Mouse (Mus musculus) lung, embryonic 15.5 days (tissue): ENCODE results near the gene Ctbp2. TPM values are rescaled to one million over a fixed set of nuclear protein-coding genes. Genes with fewer than 3 reads are reported as not detected.

Experiments
- ATAC-seq: fragments of 200-750 bp; cut with Nextera tagmentation; 2 replicates; pipeline ENCODE4 v1.8.0; 2017; ENCODE audit warnings: moderate number of reproducible peaks, borderline replicate concordance; ENCODE audit not compliant: low FRiP score, low TSS enrichment; ENCODE audit errors: extremely low read depth
- H3K27ac ChIP-seq: fragments of 300-500 bp; sonication (generic); 2 replicates; pipeline ENCODE4 v1.5.1; 2015; ENCODE audit warnings: moderate library complexity, mild to moderate bottlenecking, inconsistent platforms
- H3K27me3 ChIP-seq: fragments of 300-500 bp; sonication (generic); 2 replicates; pipeline ENCODE4 v1.6.1; 2015; ENCODE audit warnings: inconsistent platforms
- H3K36me3 ChIP-seq: fragments of 300-500 bp; sonication (generic); 2 replicates; pipeline ENCODE4 v1.6.1; 2015; ENCODE audit warnings: inconsistent platforms
- H3K4me1 ChIP-seq: fragments of 300-500 bp; sonication (generic); 2 replicates; pipeline ENCODE4 v1.6.1; 2015; ENCODE audit warnings: inconsistent platforms
- H3K4me2 ChIP-seq: fragments of 300-500 bp; sonication (generic); 2 replicates; pipeline ENCODE4 v1.6.1; 2015; ENCODE audit warnings: inconsistent platforms, mild to moderate bottlenecking, moderate library complexity
- H3K4me3 ChIP-seq: fragments of 300-500 bp; sonication (generic); 2 replicates; pipeline ENCODE4 v1.5.1; 2015; ENCODE audit warnings: mild to moderate bottlenecking, inconsistent platforms
- H3K9ac ChIP-seq: fragments of 300-500 bp; sonication (generic); 2 replicates; pipeline ENCODE4 v1.6.1; 2015; ENCODE audit warnings: inconsistent platforms
- H3K9me3 ChIP-seq: fragments of 300-500 bp; sonication (generic); 2 replicates; pipeline ENCODE4 v1.6.1; 2016; ENCODE audit warnings: inconsistent platforms
- WGBS: fragments of 180-500 bp; shearing (Covaris S2); methylation state at CpG from one replicate; pipeline ENCODE4 v1.1.7; 2015; 5-methylcytosine and 5-hydroxymethylcytosine counted together
- polyA plus RNA-seq: library from polyadenylated mRNA; unstranded; fragments of >200 nt; fragmentation: Nextera tagmentation; extraction: Ambion mirVana; gene quantifications from 2 replicates; pipeline ENCODE4 v1.2.1, GENCODE M21; 2015

Ctbp2 gene
- polyA plus RNA-seq, 1 experiment from 2014 or later = 91.6 TPM

DNA sequence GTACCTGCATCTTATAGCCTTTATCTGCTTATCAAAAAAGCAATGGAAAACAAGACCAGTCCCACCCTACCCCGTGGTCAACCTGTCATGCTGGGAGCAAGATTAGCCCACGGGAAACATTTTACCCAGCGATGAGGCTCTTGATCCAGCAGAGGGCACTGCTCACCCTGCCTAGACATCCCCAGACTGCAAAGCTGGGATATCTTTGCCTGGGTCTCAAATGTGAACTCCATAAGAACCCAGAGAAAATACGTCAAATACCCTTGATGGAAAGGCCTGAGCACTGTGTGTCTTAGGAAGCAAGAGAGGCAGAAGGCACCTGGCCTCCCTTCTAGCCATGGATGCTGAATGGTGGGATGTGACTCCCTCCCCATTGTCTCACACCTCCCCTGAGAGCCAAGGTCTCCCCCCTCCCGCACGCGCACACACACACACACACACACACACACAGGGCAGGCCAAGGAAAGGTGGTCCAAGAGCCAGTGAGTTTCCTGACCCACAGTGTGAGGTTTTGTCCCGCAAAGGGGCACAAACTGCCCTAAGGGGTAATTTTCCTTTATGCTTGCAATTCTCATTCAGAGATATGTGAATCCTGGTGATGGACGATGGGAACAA is 91.5 kb downstream of the Ctbp2 start:
- peak; percentile 40; the same call in 1 of the 2 replicates for ATAC-seq
- Histone ChIP-seq H3K9ac (no peak overlapping the region), H3K4me2 (no peak overlapping the region), H3K27me3 (no peaks in the 10 kb centered on the region), H3K36me3 (0 out of 2 replicates have a peak, but pooled peaks cover 3% of the 10 kb centered on the region), H3K4me1 (peaks cover 44% of the 10 kb centered on the region), H3K4me3 (no peak overlapping the region), H3K27ac (no peak overlapping the region), H3K9me3 (no peaks in the 10 kb centered on the region)
- WGBS = 56% methylated on average over 9 of the region's 9 CpGs

DNA sequence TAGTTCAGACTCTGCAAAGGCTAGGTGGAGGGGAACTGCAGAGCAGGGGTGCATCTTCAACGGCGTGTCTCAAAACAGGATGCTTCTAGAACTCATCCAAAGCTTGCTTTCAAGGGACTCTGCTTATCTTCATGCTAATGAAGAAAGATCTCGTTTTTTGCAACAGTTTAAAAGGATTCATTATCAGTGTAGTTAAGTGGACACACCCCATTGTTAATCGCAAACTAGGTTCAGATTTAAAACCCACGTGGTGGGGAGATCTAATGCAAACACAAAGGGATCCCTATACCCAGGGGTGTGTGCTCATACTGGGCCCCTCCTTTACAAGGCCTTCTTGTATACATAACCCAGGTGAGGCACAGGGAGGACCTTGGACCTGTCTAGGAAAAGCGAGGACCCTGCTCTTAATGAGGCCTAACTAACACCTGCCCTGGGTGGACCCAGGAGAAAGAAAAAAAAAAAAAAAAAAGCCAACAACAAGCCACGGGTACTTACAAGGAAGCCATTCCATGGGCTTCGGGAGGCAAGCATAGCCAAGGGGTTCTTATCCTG is 94.6 kb downstream of the Ctbp2 start:
- Histone ChIP-seq H3K27me3 (no peaks in the 10 kb centered on the region), H3K36me3 (0 out of 2 replicates have a peak, but pooled peaks cover 3% of the 10 kb centered on the region), H3K4me3 (no peak overlapping the region), H3K4me1 (peaks cover 42% of the 10 kb centered on the region), H3K27ac (no peak overlapping the region), H3K9ac (no peak overlapping the region), H3K9me3 (no peaks in the 10 kb centered on the region), H3K4me2 (no peak overlapping the region)
- no peak for ATAC-seq
- 57% methylated on average over 8 of the region's 8 CpGs for WGBS

DNA sequence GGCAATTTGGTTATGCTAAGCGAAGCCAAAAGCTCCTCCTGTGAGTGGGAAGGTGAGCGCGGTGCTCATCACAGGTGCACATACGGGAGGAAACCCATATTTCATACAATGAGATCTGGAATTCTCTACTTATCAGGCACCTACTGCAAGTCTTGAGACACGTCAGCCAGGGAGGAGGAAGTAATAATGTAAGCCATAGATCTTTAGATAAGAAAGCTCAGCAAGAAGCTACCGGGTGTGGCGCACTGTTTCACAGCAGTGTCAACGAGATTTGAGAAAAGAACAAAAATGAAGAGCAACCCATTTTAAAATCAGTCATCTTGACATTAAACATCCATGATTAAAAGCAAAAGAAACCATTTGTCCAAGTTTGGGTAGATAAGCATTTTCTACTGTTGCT is 95.2 kb downstream of the Ctbp2 start:
- Histone ChIP-seq H3K36me3 (0 out of 2 replicates have a peak, but pooled peaks cover 3% of the 10 kb centered on the region), H3K27ac (no peak overlapping the region), H3K4me2 (no peak overlapping the region), H3K9ac (no peak overlapping the region), H3K4me1 (peaks cover 37% of the 10 kb centered on the region), H3K27me3 (no peaks in the 10 kb centered on the region), H3K9me3 (no peaks in the 10 kb centered on the region), H3K4me3 (no peak overlapping the region)
- 77% methylated on average over 8 of the region's 8 CpGs for WGBS
- no peak for ATAC-seq

DNA sequence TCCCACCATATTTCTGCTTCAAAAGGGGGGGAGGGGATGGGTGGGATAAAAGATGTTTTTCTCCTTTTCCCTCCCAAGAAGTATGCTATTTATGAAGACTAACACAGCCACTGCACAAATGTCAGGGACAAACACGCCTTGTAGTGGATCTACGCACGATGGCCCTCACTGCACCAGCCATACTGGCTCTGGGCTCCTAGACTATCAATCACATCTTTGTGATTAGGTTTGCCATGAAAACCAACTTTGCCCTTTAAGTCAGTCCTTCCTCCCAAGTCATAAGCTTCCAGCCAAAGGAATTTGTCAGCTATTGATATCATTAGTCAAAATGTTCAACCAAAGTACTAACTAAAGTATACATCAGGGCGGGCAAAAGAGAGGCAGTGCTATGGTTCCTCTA is 96.2 kb downstream of the Ctbp2 start:
- Histone ChIP-seq H3K9ac (no peak overlapping the region), H3K4me2 (no peak overlapping the region), H3K4me3 (no peak overlapping the region), H3K27ac (no peak overlapping the region), H3K36me3 (0 out of 2 replicates have a peak, but pooled peaks cover 3% of the 10 kb centered on the region), H3K4me1 (peaks cover 26% of the 10 kb centered on the region), H3K27me3 (no peaks in the 10 kb centered on the region), H3K9me3 (no peaks in the 10 kb centered on the region)
- 87% methylated on average over 4 of the region's 4 CpGs for WGBS
- ATAC-seq = no peak

DNA sequence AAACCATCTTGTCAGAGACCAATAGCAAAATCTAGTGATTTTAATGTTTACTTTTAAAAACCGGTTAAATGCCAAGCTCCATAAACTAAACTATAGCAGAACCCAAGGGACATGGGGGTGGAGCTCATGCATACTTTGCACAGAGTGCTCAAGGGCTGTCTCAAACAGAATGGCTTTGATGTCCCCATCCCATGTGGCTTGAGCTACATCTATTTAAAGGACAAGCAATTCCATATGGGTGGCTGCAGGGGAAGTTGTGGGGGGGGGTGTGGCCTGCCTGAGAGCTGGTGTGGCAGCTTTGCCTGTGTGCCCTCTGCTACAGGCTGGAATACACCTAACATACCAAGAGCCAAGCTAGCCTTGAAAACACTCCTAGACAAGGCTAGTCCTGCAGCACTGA is 99.5 kb downstream of the Ctbp2 start:
- H3K9ac ChIP-seq = no peak overlapping the region
- H3K4me2 ChIP-seq = no peak overlapping the region
- 0 out of 2 replicates have a peak, but pooled peaks cover 4% of the 10 kb centered on the region for H3K36me3 ChIP-seq
- H3K27ac ChIP-seq = 0 out of 2 replicates have a peak overlapping the region, but pooled peaks have one; percentile 55
- peak; percentile 69; the same call in 1 of the 2 replicates for ATAC-seq
- WGBS = 12% methylated on average over 1 of the region's 1 CpGs
- no peaks in the 10 kb centered on the region for H3K27me3 ChIP-seq
- H3K4me1 ChIP-seq = peaks cover 30% of the 10 kb centered on the region
- no peak overlapping the region for H3K4me3 ChIP-seq
- no peaks in the 10 kb centered on the region for H3K9me3 ChIP-seq

DNA sequence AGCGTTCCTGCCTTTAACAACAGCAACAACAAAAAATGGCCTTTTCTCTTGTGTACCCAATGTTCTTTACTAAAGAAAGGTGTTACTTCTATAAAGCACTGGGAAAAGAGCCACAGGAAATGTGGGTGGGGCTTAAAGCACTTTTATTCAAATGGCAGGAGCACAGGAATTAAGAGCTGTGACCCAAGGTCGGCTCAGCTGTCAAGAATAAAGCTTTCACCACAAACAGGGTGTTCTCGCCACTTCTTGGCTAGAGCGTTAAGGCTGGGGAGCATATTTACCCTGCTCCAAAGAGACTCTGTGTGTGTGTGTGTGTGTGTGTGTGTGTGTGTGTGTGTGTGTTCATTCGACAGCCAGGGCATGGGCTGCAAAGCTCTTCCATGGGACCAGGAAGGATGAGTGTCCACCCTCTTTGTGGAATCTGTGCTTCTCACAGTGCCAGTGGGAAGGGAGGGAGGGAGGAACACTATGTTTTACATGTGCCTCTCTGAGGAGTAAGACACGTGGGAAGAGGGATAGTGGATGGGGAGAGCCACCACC is 104.6 kb downstream of the Ctbp2 start:
- WGBS = 31% methylated on average over 6 of the region's 6 CpGs
- Histone ChIP-seq H3K9ac (no peak overlapping the region), H3K4me1 (peaks cover 24% of the 10 kb centered on the region), H3K4me2 (no peak overlapping the region), H3K36me3 (0 out of 2 replicates have a peak, but pooled peaks cover 5% of the 10 kb centered on the region), H3K27ac (0 out of 2 replicates have a peak overlapping the region, but pooled peaks have one; percentile 10), H3K27me3 (no peaks in the 10 kb centered on the region), H3K4me3 (no peak overlapping the region), H3K9me3 (no peaks in the 10 kb centered on the region)
- ATAC-seq = no peak

DNA sequence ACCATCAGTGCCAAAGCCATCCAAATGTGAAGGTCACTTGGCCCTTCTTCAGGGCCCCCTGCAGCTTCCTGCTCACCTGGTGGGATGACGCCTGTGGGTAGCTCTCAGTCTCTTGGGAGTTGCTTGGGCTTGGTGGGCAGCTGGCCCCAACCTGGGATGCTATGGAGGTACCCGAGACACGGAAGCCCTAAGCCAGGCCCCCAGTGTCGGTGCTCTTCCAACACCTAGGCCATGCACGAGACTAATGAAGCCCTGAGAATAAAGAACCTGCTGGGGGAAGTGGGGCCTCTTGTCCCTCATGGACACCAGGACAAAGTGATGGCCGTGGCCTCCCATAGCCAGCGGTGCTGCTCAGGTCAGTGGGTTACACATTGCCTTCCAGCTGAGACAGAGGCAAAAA is 105.2 kb downstream of the Ctbp2 start:
- WGBS = 76% methylated on average over 7 of the region's 7 CpGs
- Histone ChIP-seq H3K4me3 (no peak overlapping the region), H3K4me2 (no peak overlapping the region), H3K9ac (no peak overlapping the region), H3K9me3 (no peaks in the 10 kb centered on the region), H3K4me1 (peaks cover 26% of the 10 kb centered on the region), H3K27me3 (no peaks in the 10 kb centered on the region), H3K36me3 (0 out of 2 replicates have a peak, but pooled peaks cover 7% of the 10 kb centered on the region), H3K27ac (0 out of 2 replicates have a peak overlapping the region, but pooled peaks have one; percentile 10)
- no peak for ATAC-seq

DNA sequence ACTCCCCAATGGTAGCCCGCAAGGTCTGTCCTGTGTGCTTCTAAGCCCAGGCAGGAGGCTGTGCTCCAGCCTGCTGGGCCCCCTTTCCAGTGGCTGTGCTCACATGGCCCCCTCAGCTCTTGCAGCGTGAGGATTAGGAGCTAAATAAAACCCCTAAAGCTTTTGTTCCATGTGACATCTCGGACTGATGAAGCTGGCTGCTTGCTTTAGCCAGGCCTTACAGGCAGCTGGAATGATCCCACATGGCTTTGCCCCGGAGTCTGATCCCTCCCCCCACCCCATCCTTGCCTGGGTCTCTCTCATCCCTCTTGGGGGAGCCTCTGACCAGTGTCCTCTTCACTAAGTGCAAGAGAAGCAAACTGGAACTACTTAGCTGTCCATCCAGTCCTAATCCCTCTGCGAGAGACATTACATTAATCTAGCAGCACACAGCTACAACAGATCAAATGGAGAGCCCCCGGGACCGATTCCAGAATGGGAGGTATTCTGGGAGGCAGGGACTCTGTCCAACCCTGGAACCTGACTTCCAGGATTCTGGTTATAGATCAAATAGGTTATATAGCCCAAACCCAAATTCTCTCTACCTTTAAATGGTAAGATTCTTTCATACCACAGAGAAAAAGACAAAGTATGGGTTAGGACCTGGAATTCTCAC is 108.6 kb downstream of the Ctbp2 start:
- no peak overlapping the region for H3K9ac ChIP-seq
- 0 out of 2 replicates have a peak, but pooled peaks cover 4% of the 10 kb centered on the region for H3K36me3 ChIP-seq
- no peak overlapping the region for H3K4me2 ChIP-seq
- ATAC-seq = no peak
- peaks cover 50% of the 10 kb centered on the region for H3K4me1 ChIP-seq
- no peaks in the 10 kb centered on the region for H3K27me3 ChIP-seq
- peak overlapping the region; percentile 51; the same call in 1 of the 2 replicates for H3K27ac ChIP-seq
- H3K4me3 ChIP-seq = no peak overlapping the region
- 46% methylated on average over 7 of the region's 7 CpGs for WGBS
- no peaks in the 10 kb centered on the region for H3K9me3 ChIP-seq

DNA sequence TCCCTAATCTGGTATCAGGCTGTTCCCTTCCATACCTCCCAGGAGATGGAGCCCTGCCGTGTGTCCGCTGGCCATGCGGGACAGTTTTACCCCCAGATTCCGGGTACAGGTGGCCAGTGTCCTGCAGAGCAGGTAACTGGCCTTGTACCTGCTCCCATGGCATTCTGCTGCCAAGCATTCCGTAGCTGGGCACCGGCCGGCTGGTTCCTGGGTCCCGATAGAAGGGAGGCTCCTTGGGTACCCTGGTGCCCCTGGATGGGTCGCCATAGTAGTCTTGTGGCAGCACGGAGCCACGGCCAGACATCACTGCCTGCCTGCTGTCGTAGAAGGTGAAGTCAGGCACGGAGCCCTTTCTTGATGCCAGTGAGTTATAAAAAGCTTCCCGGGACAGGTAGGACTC is 109.5 kb downstream of the Ctbp2 start:
- Histone ChIP-seq H3K27me3 (no peaks in the 10 kb centered on the region), H3K27ac (no peak overlapping the region), H3K4me3 (no peak overlapping the region), H3K9me3 (no peaks in the 10 kb centered on the region), H3K4me2 (no peak overlapping the region), H3K36me3 (peaks cover 7% of the 10 kb centered on the region; the same call in 1 of the 2 replicates), H3K9ac (no peak overlapping the region), H3K4me1 (peaks cover 44% of the 10 kb centered on the region)
- no peak for ATAC-seq
- 88% methylated on average over 14 of the region's 14 CpGs for WGBS

DNA sequence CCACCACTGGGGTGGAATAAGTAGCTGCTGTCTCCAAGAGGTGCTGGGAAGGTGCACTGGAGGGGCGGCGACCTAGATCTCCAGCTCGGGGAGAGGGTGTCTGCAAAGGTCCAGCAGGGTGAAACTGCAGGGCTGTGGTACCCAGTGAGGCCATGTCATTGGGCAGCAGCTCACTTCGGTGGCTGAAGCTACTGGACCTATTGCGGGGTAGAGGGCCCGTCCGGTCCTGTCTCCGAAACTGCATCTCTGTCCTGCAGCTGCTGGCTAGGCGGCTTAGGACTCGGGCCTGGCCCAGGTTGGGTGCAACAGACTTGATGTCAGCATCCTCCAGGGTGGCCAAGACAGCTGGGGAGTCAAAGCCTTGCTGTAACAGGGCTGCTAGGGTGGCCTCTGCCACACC is 110.2 kb downstream of the Ctbp2 start:
- Histone ChIP-seq H3K36me3 (peaks cover 7% of the 10 kb centered on the region; the same call in 1 of the 2 replicates), H3K27ac (no peak overlapping the region), H3K4me1 (peaks cover 41% of the 10 kb centered on the region), H3K4me2 (no peak overlapping the region), H3K9ac (no peak overlapping the region), H3K4me3 (no peak overlapping the region), H3K9me3 (no peaks in the 10 kb centered on the region), H3K27me3 (no peaks in the 10 kb centered on the region)
- no peak; the same call in 1 of the 2 replicates for ATAC-seq
- 93% methylated on average over 10 of the region's 10 CpGs for WGBS

DNA sequence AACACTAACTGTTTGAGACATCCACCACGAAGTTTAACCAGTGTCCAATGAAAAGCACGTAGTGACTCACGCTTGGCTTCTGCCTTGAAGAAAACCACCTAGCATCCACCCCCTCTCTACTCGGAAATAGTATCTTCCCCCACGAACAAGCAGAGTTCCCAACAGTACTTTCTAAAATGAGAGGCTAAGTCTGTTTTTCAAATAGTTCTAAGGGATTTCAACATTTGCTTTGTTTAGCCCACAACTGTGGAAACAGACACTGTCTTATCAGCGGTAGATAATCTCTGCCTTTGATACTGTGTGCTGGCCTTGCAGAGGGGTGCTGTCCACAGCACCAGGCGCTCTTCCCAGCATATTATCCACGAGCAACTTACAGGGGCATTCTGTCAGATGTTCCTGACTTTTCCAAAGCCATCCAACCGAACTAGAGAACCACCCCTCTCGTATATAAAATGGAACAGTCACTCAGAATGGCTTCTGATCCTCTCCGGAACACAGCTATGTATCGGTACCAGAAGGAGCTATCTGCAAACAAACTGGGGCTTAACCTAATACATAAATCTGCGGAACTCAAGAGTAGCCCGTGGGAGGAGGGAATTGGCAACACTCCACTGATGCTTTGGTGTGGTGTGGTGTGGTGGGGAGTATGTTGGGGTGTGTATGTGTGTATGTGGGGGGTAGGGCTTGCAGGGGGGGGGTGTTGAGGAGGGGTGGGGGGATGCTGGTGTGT is 111.4 kb downstream of the Ctbp2 start:
- WGBS = 37% methylated on average over 14 of the region's 14 CpGs
- Histone ChIP-seq H3K9me3 (no peaks in the 10 kb centered on the region), H3K27me3 (no peaks in the 10 kb centered on the region), H3K4me2 (no peak overlapping the region), H3K4me3 (no peak overlapping the region), H3K9ac (no peak overlapping the region), H3K36me3 (peaks cover 7% of the 10 kb centered on the region; the same call in 1 of the 2 replicates), H3K4me1 (peaks cover 45% of the 10 kb centered on the region), H3K27ac (no peak overlapping the region)
- ATAC-seq = no peak
